Mouse (Mus musculus) inflammation-experienced regulatory T-cells, adult 6 months (primary cell): ENCODE results near the gene Efnb3. TPM values are rescaled to one million over a fixed set of nuclear protein-coding genes. Genes with fewer than 3 reads are reported as not detected.
A peak's percentile ranks its signal among the peaks of the same experiment; 100 is the strongest.

Experiments used
- ATAC-seq: one replicate; pipeline ENCODE4 v1.8.0; 2017
- polyA plus RNA-seq, 3 experiments: library from polyadenylated mRNA; unstranded; fragments of 100-300 nt; shearing (Covaris generic); gene quantifications; one replicate each; pipeline ENCODE4 v1.2.1; 2017

Efnb3 gene
- polyA plus RNA-seq, 3 experiments from 2014 or later: 0.11 to 0.22 TPM; not detected in 1

GRCm38 (mm10) chr11:69582230-69582805 is 22.3 kb upstream of the Efnb3 start:
- no peak for ATAC-seq

- ATAC-seq: no peak
These were observed 21.8 kb upstream of the Efnb3 start for GRCm38 (mm10) chr11:69581814-69582213.

- peak; percentile 64 for ATAC-seq
These were observed 21.2 kb upstream of the Efnb3 start for GRCm38 (mm10) chr11:69581147-69581688.

- no peak for ATAC-seq
These were observed 20.7 kb upstream of the Efnb3 start for GRCm38 (mm10) chr11:69580572-69581146.

GRCm38 (mm10) chr11:69580091-69580514 is 20.1 kb upstream of the Efnb3 start, which contains the start of the genes Wrap53 and Trp53:
Gene Wrap53 (minus strand): TSS chr11:69580255.
Gene Trp53 (plus strand): TSS chr11:69580359.
- ATAC-seq: peak; percentile 63

- peak; percentile 59 for ATAC-seq
These were observed 19.4 kb upstream of the Efnb3 start for GRCm38 (mm10) chr11:69579128-69580017.

GRCm38 (mm10) chr11:69578301-69578700 is 18.3 kb upstream of the Efnb3 start:
- ATAC-seq: no peak

GRCm38 (mm10) chr11:69576307-69576706 is 16.3 kb upstream of the Efnb3 start:
- no peak for ATAC-seq

GRCm38 (mm10) chr11:69575220-69575619 is 15.2 kb upstream of the Efnb3 start:
- ATAC-seq: no peak

- ATAC-seq: no peak
These were observed 5.1 kb upstream of the Efnb3 start for GRCm38 (mm10) chr11:69565131-69565530.

- no peak for ATAC-seq
These were observed 4.4 kb upstream of the Efnb3 start for GRCm38 (mm10) chr11:69564391-69564790.

- ATAC-seq: no peak
These were observed 3.4 kb upstream of the Efnb3 start for GRCm38 (mm10) chr11:69563373-69563772.

- ATAC-seq: no peak
These were observed 1.2 kb upstream of the Efnb3 start for GRCm38 (mm10) chr11:69560896-69561854.

GRCm38 (mm10) chr11:69559183-69559582 is 822 bp downstream of the Efnb3 start:
- no peak for ATAC-seq

GRCm38 (mm10) chr11:69558756-69559155 is 1.2 kb downstream of the Efnb3 start:
- no peak for ATAC-seq

- ATAC-seq: no peak
These were observed 2.5 kb downstream of the Efnb3 start for GRCm38 (mm10) chr11:69557381-69557958.

- ATAC-seq: no peak
These were observed 5.4 kb downstream of the Efnb3 start for GRCm38 (mm10) chr11:69554539-69555140.

GRCm38 (mm10) chr11:69553341-69553721 is 6.7 kb downstream of the Efnb3 start:
- ATAC-seq: no peak

GRCm38 (mm10) chr11:69552622-69553340 is 7.2 kb downstream of the Efnb3 start:
- ATAC-seq: no peak

GRCm38 (mm10) chr11:69551310-69551709 is 8.7 kb downstream of the Efnb3 start:
- no peak for ATAC-seq
